Mouse (Mus musculus): ENCODE data around the gene Htr5a. TPM values are rescaled to one million over a fixed set of nuclear protein-coding genes. Genes with fewer than 3 reads are reported as not detected.

Htr5a gene
- total RNA-seq (2014; rRNA removed; ENCODE audit: low replicate concordance) (not detected in 2 replicates), polyA plus RNA-seq (2015; fragmentation: Nextera tagmentation; extraction: Ambion mirVana) (not detected in 2 replicates)

DNA sequence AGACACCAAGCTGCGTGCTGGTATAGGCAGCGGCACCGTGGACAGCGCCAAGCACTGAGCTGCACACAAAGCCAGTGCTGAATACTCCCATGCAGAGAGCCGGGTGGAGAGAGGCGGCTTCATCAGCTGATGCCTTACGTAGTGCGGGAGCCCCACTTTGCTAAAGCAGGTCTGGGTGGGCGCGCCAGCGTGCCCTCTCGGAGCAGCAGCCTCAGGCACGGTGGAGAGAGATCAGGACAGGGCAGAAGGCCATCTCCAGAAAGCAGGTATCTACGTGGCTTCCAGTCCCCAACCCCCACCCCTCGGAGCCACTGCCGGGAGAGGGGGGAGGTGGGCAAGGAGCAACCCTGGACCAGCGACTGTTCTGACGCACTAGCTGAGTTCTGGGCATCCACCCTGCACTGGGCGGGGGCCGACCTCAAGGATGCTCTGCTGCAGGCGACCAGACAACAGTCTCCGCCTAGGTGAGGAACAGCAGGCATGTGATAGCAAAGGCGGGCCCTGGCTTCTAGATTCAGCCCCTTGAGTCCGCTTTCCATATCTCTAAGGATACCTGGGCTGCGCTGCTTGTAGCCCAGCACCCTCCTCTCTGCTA lies at the start of gene Htr5a:
Gene Htr5a (plus strand): TSS at position 449 of the 595 bp plus-strand sequence.
- no peaks in the 10 kb centered on the region for H3K36me3 ChIP-seq (replicated peaks; ENCODE audit: control insufficient read depth, insufficient read depth, low read length)
- no peak within 1 kb of the TSS for H3K4me2 ChIP-seq (ENCODE audit: low read depth, low read length)
- TF ChIP-seq CTCF (IDR thresholded peaks at IDR 0.05; ENCODE audit: low read depth), result no peak
- no peak for TF ChIP-seq EP300 (IDR thresholded peaks at IDR 0.05; ENCODE audit: low read depth)
- ATAC-seq (ENCODE audit: insufficient read depth, low read depth) (peak; percentile 51; the same call in 1 of the 2 replicates), DNase-seq (ENCODE audit: low spot score) (no peak)
- H3K27me3 ChIP-seq (ENCODE audit: control insufficient read depth, insufficient read depth, low read length), result peaks cover 6% of the 10 kb centered on the region
- H3K27ac ChIP-seq (ENCODE audit: low read depth), result no peak within 1 kb of the TSS
- no peak within 1 kb of the TSS for H3K4me3 ChIP-seq (ENCODE audit: low read depth, low read length)
- H3K4me1 ChIP-seq (ENCODE audit: control insufficient read depth, insufficient read depth), result no peaks in the 10 kb centered on the region
- 5% methylated on average over 24 of the region's 25 CpGs for WGBS
- no peak within 1 kb of the TSS for H3K9ac ChIP-seq (replicated peaks; ENCODE audit: low read depth, low read length)
- H3K9me3 ChIP-seq (replicated peaks; ENCODE audit: control insufficient read depth, low read length), result no peaks in the 10 kb centered on the region

DNA sequence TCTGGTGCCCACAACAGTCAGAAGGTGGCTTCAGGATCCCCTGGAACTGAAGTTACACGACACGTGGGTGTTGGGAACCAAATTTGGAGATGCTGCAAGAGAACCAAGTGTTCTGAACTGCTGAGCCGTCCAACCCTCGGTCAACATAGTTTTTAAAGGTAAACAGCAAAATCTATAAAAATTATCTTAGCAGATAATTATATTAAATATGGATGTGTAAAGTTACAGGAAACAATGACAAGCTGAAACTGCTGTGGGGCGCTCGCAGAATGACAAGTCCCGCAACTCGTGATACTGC lies 49.8 kb upstream of the Htr5a start:
- 15% methylated on average over 8 of the region's 8 CpGs for WGBS

DNA sequence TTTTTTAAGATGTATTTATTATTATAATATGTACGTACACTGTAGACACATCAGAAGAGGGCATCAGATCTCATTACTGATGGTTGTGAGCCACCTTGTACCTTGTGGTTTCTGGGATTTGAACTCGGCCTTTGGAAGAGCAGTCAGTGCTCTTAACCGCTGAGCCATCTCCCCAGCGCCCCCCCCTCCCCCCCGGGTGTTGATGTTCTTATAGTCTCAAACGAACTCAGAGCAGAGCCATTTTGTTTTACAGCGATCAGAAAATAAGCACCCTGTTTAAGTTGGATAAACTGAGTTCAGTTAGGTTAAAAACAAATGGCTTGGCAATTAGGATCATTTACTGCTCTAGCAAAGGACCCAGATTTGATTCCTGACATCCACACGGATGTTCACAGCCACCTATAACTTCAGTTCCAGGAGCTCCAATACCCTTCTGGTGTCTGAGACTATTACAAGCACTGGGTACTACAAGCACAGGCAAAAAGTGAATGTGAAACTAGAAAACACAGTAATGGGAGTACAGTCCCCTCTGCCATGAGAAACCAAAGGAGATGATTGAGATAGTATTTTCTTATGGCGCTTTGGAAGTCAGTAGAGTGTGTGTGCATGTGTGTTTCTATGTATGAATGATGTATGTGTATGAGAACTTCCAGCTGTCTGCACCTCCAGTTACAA lies 49.3 kb upstream of the Htr5a start:
- WGBS, result 38% methylated on average over 9 of the region's 9 CpGs
- Histone ChIP-seq H3K4me3 (ENCODE audit: low read depth, low read length) (no peak overlapping the region), H3K4me2 (ENCODE audit: low read depth, low read length) (peak overlapping the region; percentile 85), H3K9ac (replicated peaks; ENCODE audit: low read depth, low read length) (no peak overlapping the region), H3K27me3 (ENCODE audit: control insufficient read depth, insufficient read depth, low read length) (no peaks in the 10 kb centered on the region), H3K36me3 (replicated peaks; ENCODE audit: control insufficient read depth, insufficient read depth, low read length) (peaks cover 5% of the 10 kb centered on the region), H3K27ac (ENCODE audit: low read depth) (0 out of 2 replicates have a peak overlapping the region, but pooled peaks have one; percentile 96), H3K4me1 (ENCODE audit: control insufficient read depth, insufficient read depth) (peaks cover 16% of the 10 kb centered on the region), H3K9me3 (replicated peaks; ENCODE audit: control insufficient read depth, low read length) (no peaks in the 10 kb centered on the region)
- ATAC-seq (ENCODE audit: insufficient read depth, low read depth) (no peak), DNase-seq (ENCODE audit: low spot score) (no peak)
- TF ChIP-seq CTCF (IDR thresholded peaks at IDR 0.05; ENCODE audit: low read depth), result no peak
- TF ChIP-seq EP300 (IDR thresholded peaks at IDR 0.05; ENCODE audit: low read depth), result no peak

More for the DNA sequence above, 49.8 kb upstream of the Htr5a start:
- DNase-seq (ENCODE audit: low spot score) (no peak), ATAC-seq (ENCODE audit: insufficient read depth, low read depth) (no peak)
- H3K27me3 ChIP-seq (ENCODE audit: control insufficient read depth, insufficient read depth, low read length), result no peaks in the 10 kb centered on the region
- H3K9me3 ChIP-seq (replicated peaks; ENCODE audit: control insufficient read depth, low read length), result no peaks in the 10 kb centered on the region
- peak overlapping the region; percentile 73; the same call in 1 of the 2 replicates for H3K9ac ChIP-seq (replicated peaks; ENCODE audit: low read depth, low read length)
- H3K36me3 ChIP-seq (replicated peaks; ENCODE audit: control insufficient read depth, insufficient read depth, low read length), result peaks cover 11% of the 10 kb centered on the region
- TF ChIP-seq CTCF (IDR thresholded peaks at IDR 0.05; ENCODE audit: low read depth) (no peak), EP300 (IDR thresholded peaks at IDR 0.05; ENCODE audit: low read depth) (no peak)
- peaks cover 16% of the 10 kb centered on the region for H3K4me1 ChIP-seq (ENCODE audit: control insufficient read depth, insufficient read depth)
- peak overlapping the region; percentile 85 for H3K4me2 ChIP-seq (ENCODE audit: low read depth, low read length)
- peak overlapping the region; percentile 82 for H3K4me3 ChIP-seq (ENCODE audit: low read depth, low read length)
- H3K27ac ChIP-seq (ENCODE audit: low read depth), result peak overlapping the region; percentile 96

DNA sequence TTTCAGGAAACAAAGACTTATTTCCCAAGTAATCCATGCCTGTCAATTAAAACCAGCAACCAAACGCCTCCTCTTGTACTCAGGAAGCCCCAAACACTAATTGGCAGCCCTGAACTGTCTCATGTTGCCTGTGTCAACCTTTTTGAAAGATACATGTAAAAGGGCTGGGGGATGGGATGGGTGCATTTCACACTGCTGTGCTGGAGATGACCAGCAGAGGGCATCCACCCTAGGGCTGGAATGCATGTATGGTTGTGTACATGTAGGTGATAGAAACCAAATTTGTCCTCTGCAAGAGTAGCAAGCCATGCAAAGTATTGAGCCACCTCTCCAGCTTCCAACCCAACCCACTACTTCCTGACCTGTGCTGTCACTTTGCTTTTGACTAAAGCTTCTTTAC lies 48.0 kb upstream of the Htr5a start:
- Histone ChIP-seq H3K4me1 (ENCODE audit: control insufficient read depth, insufficient read depth) (peaks cover 16% of the 10 kb centered on the region), H3K9ac (replicated peaks; ENCODE audit: low read depth, low read length) (no peak overlapping the region), H3K9me3 (replicated peaks; ENCODE audit: control insufficient read depth, low read length) (no peaks in the 10 kb centered on the region), H3K4me2 (ENCODE audit: low read depth, low read length) (no peak overlapping the region), H3K4me3 (ENCODE audit: low read depth, low read length) (no peak overlapping the region), H3K36me3 (replicated peaks; ENCODE audit: control insufficient read depth, insufficient read depth, low read length) (no peaks in the 10 kb centered on the region), H3K27me3 (ENCODE audit: control insufficient read depth, insufficient read depth, low read length) (no peaks in the 10 kb centered on the region), H3K27ac (ENCODE audit: low read depth) (no peak overlapping the region)
- peak; percentile 37 for DNase-seq (ENCODE audit: low spot score)
- TF ChIP-seq CTCF (IDR thresholded peaks at IDR 0.05; ENCODE audit: low read depth) (peak; percentile 79), EP300 (IDR thresholded peaks at IDR 0.05; ENCODE audit: low read depth) (no peak)
- 10% methylated on average over 1 of the region's 1 CpGs for WGBS
- no peak for ATAC-seq (ENCODE audit: insufficient read depth, low read depth)

DNA sequence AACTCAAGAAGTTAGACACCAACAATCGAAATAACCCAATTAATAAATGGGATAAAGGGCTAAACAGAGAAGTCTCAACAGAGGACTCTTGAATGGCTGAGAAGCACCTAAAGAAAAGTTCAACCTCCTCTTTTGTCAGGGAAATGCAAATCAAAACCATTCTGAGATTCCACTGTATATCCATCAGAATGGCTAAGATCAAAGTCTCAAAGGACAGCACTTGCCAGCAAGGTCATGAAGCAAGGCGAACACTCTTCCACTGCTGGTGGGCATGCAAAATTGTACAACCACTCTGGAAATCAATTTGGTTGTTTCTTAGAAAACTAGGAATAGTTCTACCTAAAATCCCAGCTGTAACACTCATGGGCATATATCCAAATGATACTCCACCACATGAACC lies 27.7 kb upstream of the Htr5a start:
- ATAC-seq (ENCODE audit: insufficient read depth, low read depth) (no peak), DNase-seq (ENCODE audit: low spot score) (no peak)
- 74% methylated on average over 2 of the region's 2 CpGs for WGBS
- Histone ChIP-seq H3K36me3 (replicated peaks; ENCODE audit: control insufficient read depth, insufficient read depth, low read length) (no peaks in the 10 kb centered on the region), H3K4me1 (ENCODE audit: control insufficient read depth, insufficient read depth) (no peaks in the 10 kb centered on the region), H3K4me3 (ENCODE audit: low read depth, low read length) (no peak overlapping the region), H3K9ac (replicated peaks; ENCODE audit: low read depth, low read length) (no peak overlapping the region), H3K4me2 (ENCODE audit: low read depth, low read length) (no peak overlapping the region), H3K9me3 (replicated peaks; ENCODE audit: control insufficient read depth, low read length) (no peaks in the 10 kb centered on the region), H3K27ac (ENCODE audit: low read depth) (no peak overlapping the region), H3K27me3 (ENCODE audit: control insufficient read depth, insufficient read depth, low read length) (no peaks in the 10 kb centered on the region)
- no peak for TF ChIP-seq CTCF (IDR thresholded peaks at IDR 0.05; ENCODE audit: low read depth)
- TF ChIP-seq EP300 (IDR thresholded peaks at IDR 0.05; ENCODE audit: low read depth), result no peak
